Mouse (Mus musculus) megakaryocyte-erythroid progenitor cell, adult 5-6 weeks (primary cell): ENCODE data around the gene Tmem245. TPM values are rescaled to one million over a fixed set of nuclear protein-coding genes. Genes with fewer than 3 reads are reported as not detected.

ENCODE experiments used
- ATAC-seq: replicated peaks from 2 replicates; pipeline ENCODE4 v1.8.0; 2016; ENCODE audit warnings: mild to moderate bottlenecking, inconsistent platforms; ENCODE audit not compliant: severe bottlenecking, poor library complexity, low FRiP score, low TSS enrichment
- total RNA-seq, 2 experiments: library from RNA; stranded (forward) in 1 of 2; stranded (reverse) in 1 of 2; fragments of 200-1000, 215-1000 nt in 1 of 2; fragments of >200 nt in 1 of 2; fragmentation: Nextera tagmentation in 1 of 2; gene quantifications; 2 replicates each; pipeline ENCODE4 v1.2.3; 2014 to 2017

The Tmem245 gene
- total RNA-seq, 2 experiments from 2014 or later, result 4.7 to 11.8 TPM

DNA sequence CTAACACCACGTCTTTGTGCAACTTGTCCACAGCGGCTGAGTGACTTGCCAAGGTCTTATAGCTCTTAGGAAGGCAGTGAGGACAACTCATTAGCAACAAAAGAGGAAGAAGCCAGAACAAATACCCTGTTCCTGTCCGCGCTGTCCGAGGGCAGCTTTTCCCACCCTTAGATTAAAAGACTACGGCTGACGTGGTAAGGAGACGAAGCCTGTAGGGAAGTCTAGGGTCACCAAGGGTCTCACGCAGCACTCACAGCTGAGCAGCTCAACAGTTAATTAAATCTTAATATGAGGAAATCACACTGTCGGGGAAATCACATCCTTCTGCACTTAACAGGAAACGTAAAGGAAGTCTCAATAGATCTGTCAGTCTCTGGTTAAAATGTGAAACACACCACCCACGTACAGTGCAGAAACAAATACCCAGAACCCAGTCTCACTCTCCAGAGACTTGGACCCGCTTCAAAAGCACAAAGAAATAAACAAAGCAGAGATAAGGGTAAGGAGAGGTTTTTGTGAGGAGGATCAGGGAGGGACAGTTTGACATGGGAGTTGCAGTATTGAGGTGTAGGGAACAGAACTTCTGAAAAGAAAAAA is 116.1 kb downstream of the Tmem245 start:
- no peak for ATAC-seq

DNA sequence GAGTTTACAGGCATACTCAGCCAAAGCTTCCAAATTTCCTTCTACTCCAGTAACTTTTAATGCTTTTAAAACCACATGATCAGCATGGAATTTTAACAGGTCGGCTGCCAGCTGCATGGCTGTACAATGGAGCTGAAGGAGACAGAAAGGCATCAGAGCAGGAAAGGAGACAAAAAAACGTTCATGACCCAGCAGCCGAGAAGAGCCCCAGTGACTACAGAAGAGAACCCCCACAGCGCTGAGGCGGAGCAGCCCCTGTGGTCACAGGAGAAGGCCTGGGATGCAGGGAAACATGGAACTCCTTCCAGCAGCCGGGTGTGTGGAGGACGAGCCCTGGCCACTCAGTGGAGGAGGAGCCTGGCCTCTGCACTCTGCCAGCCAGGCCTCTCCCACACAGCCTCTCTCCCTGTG is 117.7 kb downstream of the Tmem245 start:
- ATAC-seq, result no peak

DNA sequence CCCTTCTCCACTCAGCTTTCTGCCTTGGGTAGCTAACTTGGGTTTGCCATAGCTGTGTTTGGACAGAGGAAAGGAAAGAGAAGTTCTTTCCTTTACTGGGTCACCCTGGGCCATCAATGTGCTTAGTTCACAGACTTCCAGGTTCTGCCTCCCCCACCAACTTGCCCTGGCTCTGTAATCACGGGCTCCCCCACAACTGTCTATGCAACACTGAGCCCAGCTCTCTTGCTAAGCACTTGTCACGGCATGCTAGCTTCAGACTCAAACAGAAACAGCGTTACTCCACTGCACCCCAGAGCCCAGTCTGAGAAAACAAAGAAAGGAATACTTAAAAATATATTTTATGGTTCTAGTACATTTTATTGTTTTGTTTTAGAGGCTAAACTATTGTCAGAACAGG is 118.3 kb downstream of the Tmem245 start:
- ATAC-seq, result no peak

DNA sequence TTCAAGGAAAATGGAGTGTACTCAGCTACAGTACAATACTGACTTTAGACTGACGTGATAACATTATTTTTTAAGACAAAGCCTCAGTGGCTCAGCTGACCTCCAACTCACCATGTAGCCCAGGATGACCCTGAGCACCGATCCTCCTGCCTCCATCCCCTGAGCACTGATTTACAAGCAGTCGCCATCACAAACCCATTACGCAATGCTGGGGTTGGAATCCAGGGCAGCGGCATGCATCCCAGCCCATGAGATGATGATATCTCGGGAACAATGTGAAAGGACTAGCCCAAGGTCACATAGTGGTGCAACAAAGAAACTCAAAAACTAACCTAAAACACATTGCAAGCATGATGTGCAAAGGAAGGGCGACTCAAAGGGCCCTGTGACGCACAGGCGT is 123.0 kb downstream of the Tmem245 start:
- no peak for ATAC-seq

DNA sequence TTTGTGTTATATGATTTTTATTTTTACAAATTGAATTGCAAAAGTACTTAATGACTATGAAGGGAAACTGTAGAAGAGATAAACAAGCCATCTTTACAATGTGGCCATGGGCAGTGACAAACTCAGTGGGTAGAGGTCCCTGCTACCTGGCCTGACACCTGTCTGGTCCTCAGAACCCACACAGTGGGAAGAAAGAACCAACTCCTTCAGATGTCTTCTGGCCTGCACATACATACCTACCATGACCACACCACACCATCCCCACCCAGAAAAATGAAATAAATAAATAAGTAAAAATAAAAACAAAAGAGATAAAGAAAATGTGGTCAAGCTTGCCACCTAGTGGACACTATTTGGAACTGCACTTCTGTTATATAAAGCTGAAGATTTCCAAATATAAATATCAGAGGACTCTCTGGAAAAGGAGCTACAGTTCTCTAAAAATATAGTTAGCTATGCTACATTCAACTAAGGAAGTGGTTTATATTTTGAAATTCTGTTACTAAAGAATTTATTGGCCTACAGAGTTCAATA is 127.2 kb downstream of the Tmem245 start:
- ATAC-seq, result peak; percentile 41; the same call in 1 of the 2 replicates

Other genes with a start within 250 kb of the Tmem245 start
- gene Gm26657, start 207.4 kb downstream of the Tmem245 start, total RNA-seq (2014; fragmentation: Nextera tagmentation), result not detected in 2 replicates
- not detected in 2 replicates for gene Gm26657, start 207.4 kb downstream of the Tmem245 start, total RNA-seq (2017)
- gene Actl7b, start 206.0 kb downstream of the Tmem245 start, total RNA-seq (2014; fragmentation: Nextera tagmentation), result not detected in 2 replicates
- 2.5 TPM in 1 of 2 replicates, not detected in the other for gene Actl7b, start 206.0 kb downstream of the Tmem245 start, total RNA-seq (2017)
- not detected in 2 replicates for gene Actl7a, start 204.0 kb downstream of the Tmem245 start, total RNA-seq (2014; fragmentation: Nextera tagmentation)
- not detected in 2 replicates for gene Actl7a, start 204.0 kb downstream of the Tmem245 start, total RNA-seq (2017)
- gene Elp1, start 145.1 kb downstream of the Tmem245 start, total RNA-seq (2014; fragmentation: Nextera tagmentation), result 83.2 and 87.6 TPM in 2 replicates
- gene Elp1, start 145.1 kb downstream of the Tmem245 start, total RNA-seq (2017), result 29.9 and 34.8 TPM in 2 replicates
- gene Fam206a, start 145.1 kb downstream of the Tmem245 start, total RNA-seq (2014; fragmentation: Nextera tagmentation), result 28.4 and 35.5 TPM in 2 replicates
- 5.6 and 7.3 TPM in 2 replicates for gene Fam206a, start 145.1 kb downstream of the Tmem245 start, total RNA-seq (2017)
- 1.1 and 8.7 TPM in 2 replicates for gene Ctnnal1, start 82.2 kb downstream of the Tmem245 start, total RNA-seq (2014; fragmentation: Nextera tagmentation)
- gene Ctnnal1, start 82.2 kb downstream of the Tmem245 start, total RNA-seq (2017), result 5.6 and 7.6 TPM in 2 replicates
- gene Frrs1l, start 43.0 kb upstream of the Tmem245 start, total RNA-seq (2014; fragmentation: Nextera tagmentation), result not detected in 2 replicates
- gene Frrs1l, start 43.0 kb upstream of the Tmem245 start, total RNA-seq (2017), result not detected in 2 replicates
- gene Epb41l4b, start 196.0 kb upstream of the Tmem245 start, total RNA-seq (2014; fragmentation: Nextera tagmentation), result 1.6 and 3.5 TPM in 2 replicates
- 0.47 and 3.0 TPM in 2 replicates for gene Epb41l4b, start 196.0 kb upstream of the Tmem245 start, total RNA-seq (2017)